Mouse (Mus musculus): ENCODE measurements around the gene Itgb2l. TPM values are rescaled to one million over a fixed set of nuclear protein-coding genes. Genes with fewer than 3 reads are reported as not detected.
A peak's percentile ranks its signal among the peaks of the same experiment; 100 is the strongest.

Itgb2l gene
- polyA plus RNA-seq, 2 experiments, result 1.1 to 1.9 TPM

- ATAC-seq (ENCODE audit: insufficient read depth), result no peak
Measured at GRCm38 (mm10) chr16:96468011-96468410, 24.6 kb upstream of the Itgb2l start.

GRCm38 (mm10) chr16:96467445-96467844 is 24.0 kb upstream of the Itgb2l start, which contains the start of gene Pcp4:
Gene Pcp4, plus strand, starts transcription at chr16:96467606.
- no peak for ATAC-seq (ENCODE audit: insufficient read depth)
- no peak within 1 kb of the TSS for H3K4me2 ChIP-seq (ENCODE audit: low read depth)
- peak in 2 of 3 experiments; percentile 6 to 9 for DNase-seq (ENCODE audit: low read depth in 3 of 3, low spot score in 3 of 3)
- WGBS (ENCODE audit: insufficient replicate concordance), result 10% methylated on average over 8 of the region's 8 CpGs
- H3K27ac ChIP-seq, result no peak within 1 kb of the TSS
- H3K27me3 ChIP-seq (ENCODE audit: control insufficient read depth, insufficient read depth, low read length), result no peaks in the 10 kb centered on the region
- no peaks in the 10 kb centered on the region for H3K36me3 ChIP-seq (replicated peaks; ENCODE audit: control insufficient read depth, insufficient read depth, low read depth)
- no peak within 1 kb of the TSS for H3K4me3 ChIP-seq (ENCODE audit: insufficient read depth in 1 of 2, low read depth in 2 of 2, low read length in 2 of 2)
- H3K4me1 ChIP-seq (replicated peaks; ENCODE audit: control insufficient read depth in 2 of 2, insufficient read depth in 2 of 2, low read length in 1 of 2), result no peaks in the 10 kb centered on the region
- H3K9me3 ChIP-seq (ENCODE audit: control insufficient read depth, low read length), result no peaks in the 10 kb centered on the region
- no peak within 1 kb of the TSS for H3K9ac ChIP-seq (replicated peaks)
- TF ChIP-seq EP300 (IDR thresholded peaks at IDR 0.05; ENCODE audit: low read depth) (no peak), CTCF (IDR thresholded peaks at IDR 0.05; ENCODE audit: low read depth) (peak; percentile 93)

More at GRCm38 (mm10) chr16:96468011-96468410, 24.6 kb upstream of the Itgb2l start:
- H3K4me1 ChIP-seq (replicated peaks; ENCODE audit: control insufficient read depth in 2 of 2, insufficient read depth in 2 of 2, low read length in 1 of 2), result no peaks in the 10 kb centered on the region
- H3K4me2 ChIP-seq (ENCODE audit: low read depth), result no peak overlapping the region
- H3K9me3 ChIP-seq (ENCODE audit: control insufficient read depth, low read length), result no peaks in the 10 kb centered on the region
- no peak for DNase-seq (ENCODE audit: low read depth in 3 of 3, low spot score in 3 of 3)
- H3K27me3 ChIP-seq (ENCODE audit: control insufficient read depth, insufficient read depth, low read length), result no peaks in the 10 kb centered on the region
- no peaks in the 10 kb centered on the region for H3K36me3 ChIP-seq (replicated peaks; ENCODE audit: control insufficient read depth, insufficient read depth, low read depth)
- WGBS (ENCODE audit: insufficient replicate concordance), result 54% methylated on average over 4 of the region's 4 CpGs
- H3K27ac ChIP-seq, result no peak overlapping the region
- H3K9ac ChIP-seq (replicated peaks), result no peak overlapping the region
- no peak overlapping the region for H3K4me3 ChIP-seq (ENCODE audit: insufficient read depth in 1 of 2, low read depth in 2 of 2, low read length in 2 of 2)
- TF ChIP-seq EP300 (IDR thresholded peaks at IDR 0.05; ENCODE audit: low read depth) (no peak), CTCF (IDR thresholded peaks at IDR 0.05; ENCODE audit: low read depth) (no peak)

DNA sequence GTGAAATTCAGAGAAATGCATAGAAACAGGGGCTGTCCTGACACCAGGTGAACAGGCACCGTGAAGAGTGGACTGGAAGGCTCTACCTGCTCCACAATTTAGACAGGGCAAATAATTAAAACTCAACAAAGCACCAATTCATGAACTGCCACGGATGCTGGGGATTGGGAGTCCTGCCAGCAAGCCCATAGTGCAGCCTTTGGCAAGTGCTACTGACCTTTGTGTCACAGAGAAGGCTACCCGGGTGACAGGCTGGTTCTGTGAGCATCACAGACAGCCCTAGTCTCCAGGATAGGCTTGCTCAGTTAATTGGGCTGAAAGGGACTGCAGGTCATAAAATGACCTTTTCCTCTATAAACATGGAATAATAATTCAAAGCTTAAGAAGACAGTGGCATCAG is 17.4 kb upstream of the Itgb2l start:
- Histone ChIP-seq H3K4me1 (replicated peaks; ENCODE audit: control insufficient read depth in 2 of 2, insufficient read depth in 2 of 2, low read length in 1 of 2) (no peaks in the 10 kb centered on the region), H3K4me3 (ENCODE audit: insufficient read depth in 1 of 2, low read depth in 2 of 2, low read length in 2 of 2) (no peak overlapping the region), H3K9me3 (ENCODE audit: control insufficient read depth, low read length) (no peaks in the 10 kb centered on the region), H3K36me3 (replicated peaks; ENCODE audit: control insufficient read depth, insufficient read depth, low read depth) (no peaks in the 10 kb centered on the region), H3K27me3 (ENCODE audit: control insufficient read depth, insufficient read depth, low read length) (no peaks in the 10 kb centered on the region), H3K4me2 (ENCODE audit: low read depth) (no peak overlapping the region), H3K27ac (no peak overlapping the region), H3K9ac (replicated peaks) (no peak overlapping the region)
- WGBS (ENCODE audit: insufficient replicate concordance), result 33% methylated on average over 3 of the region's 3 CpGs
- ATAC-seq (ENCODE audit: insufficient read depth) (no peak), DNase-seq (ENCODE audit: low read depth in 3 of 3, low spot score in 3 of 3) (no peak)
- no peak for TF ChIP-seq EP300 (IDR thresholded peaks at IDR 0.05; ENCODE audit: low read depth)
- no peak for TF ChIP-seq CTCF (IDR thresholded peaks at IDR 0.05; ENCODE audit: low read depth)

GRCm38 (mm10) chr16:96459356-96459755 is 15.9 kb upstream of the Itgb2l start:
- no peak overlapping the region for H3K4me3 ChIP-seq (ENCODE audit: insufficient read depth in 1 of 2, low read depth in 2 of 2, low read length in 2 of 2)
- no peak overlapping the region for H3K9ac ChIP-seq (replicated peaks)
- DNase-seq (ENCODE audit: low read depth in 3 of 3, low spot score in 3 of 3) (no peak), ATAC-seq (ENCODE audit: insufficient read depth) (no peak)
- 53% methylated on average over 2 of the region's 2 CpGs for WGBS (ENCODE audit: insufficient replicate concordance)
- H3K9me3 ChIP-seq (ENCODE audit: control insufficient read depth, low read length), result no peaks in the 10 kb centered on the region
- no peaks in the 10 kb centered on the region for H3K4me1 ChIP-seq (replicated peaks; ENCODE audit: control insufficient read depth in 2 of 2, insufficient read depth in 2 of 2, low read length in 1 of 2)
- no peak overlapping the region for H3K4me2 ChIP-seq (ENCODE audit: low read depth)
- no peak overlapping the region for H3K27ac ChIP-seq
- TF ChIP-seq EP300 (IDR thresholded peaks at IDR 0.05; ENCODE audit: low read depth) (no peak), CTCF (IDR thresholded peaks at IDR 0.05; ENCODE audit: low read depth) (no peak)
- H3K27me3 ChIP-seq (ENCODE audit: control insufficient read depth, insufficient read depth, low read length), result no peaks in the 10 kb centered on the region
- H3K36me3 ChIP-seq (replicated peaks; ENCODE audit: control insufficient read depth, insufficient read depth, low read depth), result no peaks in the 10 kb centered on the region

DNA sequence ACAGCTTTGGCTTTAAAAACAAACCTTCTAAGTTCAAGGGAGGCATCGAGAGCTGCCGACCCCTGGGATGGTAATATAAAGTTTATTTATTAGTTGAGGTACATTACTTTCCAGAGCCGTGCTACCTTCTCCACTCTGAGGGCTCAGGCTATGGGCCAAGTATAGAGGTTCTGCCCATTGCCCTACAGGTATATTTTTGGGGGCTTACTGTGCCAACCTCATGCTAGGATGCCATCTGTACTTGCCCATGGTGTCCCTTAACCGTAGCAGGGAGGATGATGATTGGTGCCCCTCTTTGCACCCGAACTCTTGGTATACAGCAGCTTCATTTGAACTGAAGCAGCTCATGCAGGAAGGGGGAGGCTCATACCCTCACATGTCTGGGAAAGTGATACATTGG is 14.2 kb upstream of the Itgb2l start:
- H3K4me3 ChIP-seq (ENCODE audit: insufficient read depth in 1 of 2, low read depth in 2 of 2, low read length in 2 of 2), result no peak overlapping the region
- H3K27ac ChIP-seq, result no peak overlapping the region
- TF ChIP-seq EP300 (IDR thresholded peaks at IDR 0.05; ENCODE audit: low read depth) (no peak), CTCF (IDR thresholded peaks at IDR 0.05; ENCODE audit: low read depth) (no peak)
- no peaks in the 10 kb centered on the region for H3K4me1 ChIP-seq (replicated peaks; ENCODE audit: control insufficient read depth in 2 of 2, insufficient read depth in 2 of 2, low read length in 1 of 2)
- ATAC-seq (ENCODE audit: insufficient read depth) (no peak), DNase-seq (ENCODE audit: low read depth in 3 of 3, low spot score in 3 of 3) (no peak)
- no peaks in the 10 kb centered on the region for H3K36me3 ChIP-seq (replicated peaks; ENCODE audit: control insufficient read depth, insufficient read depth, low read depth)
- no peak overlapping the region for H3K9ac ChIP-seq (replicated peaks)
- no peaks in the 10 kb centered on the region for H3K27me3 ChIP-seq (ENCODE audit: control insufficient read depth, insufficient read depth, low read length)
- no peak overlapping the region for H3K4me2 ChIP-seq (ENCODE audit: low read depth)
- H3K9me3 ChIP-seq (ENCODE audit: control insufficient read depth, low read length), result no peaks in the 10 kb centered on the region
- WGBS (ENCODE audit: insufficient replicate concordance), result 57% methylated on average over 5 of the region's 5 CpGs
